Mouse (Mus musculus) activated CD4-positive, CD25-positive, alpha-beta regulatory T cell (primary cell): ENCODE results near the gene Zfp764. TPM values are rescaled to one million over a fixed set of nuclear protein-coding genes. Genes with fewer than 3 reads are reported as not detected.

ENCODE experiments used
- polyA plus RNA-seq, 2 experiments: library from polyadenylated mRNA; unstranded; fragments of 100-300 nt; shearing (Covaris generic); gene quantifications; one replicate each; pipeline ENCODE4 v1.2.1; 2017

Zfp764 gene
- polyA plus RNA-seq, result 10 to 100 TPM in 1 of 2 experiments, 1 to 10 TPM in 1; 8.4 to 11.7 TPM

DNA sequence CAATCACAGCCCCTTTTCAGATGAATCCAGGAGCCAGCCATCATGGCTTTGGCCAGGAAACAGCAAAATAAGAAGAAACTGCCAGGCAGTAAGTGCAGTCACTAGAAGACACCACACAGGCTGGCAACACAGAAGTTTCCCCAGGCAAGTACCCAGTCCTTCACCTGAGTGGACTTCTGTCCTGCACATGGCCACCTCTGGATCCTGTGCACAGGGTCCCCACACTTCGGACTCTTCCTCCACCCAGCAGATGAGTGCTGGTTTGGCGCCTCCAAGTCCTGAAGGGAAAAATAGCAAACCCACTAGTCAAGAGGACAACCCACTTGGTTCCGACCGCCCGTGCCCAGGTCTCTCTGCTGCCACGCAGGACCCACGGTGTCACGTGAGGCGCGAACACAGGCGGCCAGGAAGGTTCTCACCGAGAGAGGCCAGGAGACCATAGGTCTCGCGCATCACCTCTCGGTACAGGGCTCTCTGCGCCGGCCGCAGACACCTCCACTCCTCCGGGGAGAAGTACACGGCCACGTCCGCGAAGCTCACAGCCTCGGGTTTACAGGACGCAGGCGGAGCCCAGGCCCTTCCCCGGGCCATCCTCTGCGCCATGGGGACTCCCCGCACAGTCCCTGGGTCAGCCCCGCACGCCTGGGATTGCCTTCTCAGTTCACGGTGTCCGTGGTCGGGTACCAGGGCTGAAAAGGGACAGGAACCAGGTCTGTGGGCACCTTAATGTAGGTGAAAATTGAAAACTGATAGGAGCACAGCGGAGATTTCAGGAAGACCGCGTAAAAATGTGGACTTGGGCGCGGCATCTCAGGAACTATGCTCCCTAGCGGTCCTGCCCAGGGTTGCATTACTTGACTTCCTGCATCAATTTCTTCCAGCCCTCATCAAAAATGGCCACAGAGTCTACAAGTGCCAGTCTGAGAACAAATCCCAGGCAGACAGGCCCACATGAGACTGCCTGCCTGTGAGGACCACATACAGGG lies at the start of gene Zfp764:
TSS of gene Zfp764 (minus strand) at position 821 of the 986 bp plus-strand sequence.

DNA sequence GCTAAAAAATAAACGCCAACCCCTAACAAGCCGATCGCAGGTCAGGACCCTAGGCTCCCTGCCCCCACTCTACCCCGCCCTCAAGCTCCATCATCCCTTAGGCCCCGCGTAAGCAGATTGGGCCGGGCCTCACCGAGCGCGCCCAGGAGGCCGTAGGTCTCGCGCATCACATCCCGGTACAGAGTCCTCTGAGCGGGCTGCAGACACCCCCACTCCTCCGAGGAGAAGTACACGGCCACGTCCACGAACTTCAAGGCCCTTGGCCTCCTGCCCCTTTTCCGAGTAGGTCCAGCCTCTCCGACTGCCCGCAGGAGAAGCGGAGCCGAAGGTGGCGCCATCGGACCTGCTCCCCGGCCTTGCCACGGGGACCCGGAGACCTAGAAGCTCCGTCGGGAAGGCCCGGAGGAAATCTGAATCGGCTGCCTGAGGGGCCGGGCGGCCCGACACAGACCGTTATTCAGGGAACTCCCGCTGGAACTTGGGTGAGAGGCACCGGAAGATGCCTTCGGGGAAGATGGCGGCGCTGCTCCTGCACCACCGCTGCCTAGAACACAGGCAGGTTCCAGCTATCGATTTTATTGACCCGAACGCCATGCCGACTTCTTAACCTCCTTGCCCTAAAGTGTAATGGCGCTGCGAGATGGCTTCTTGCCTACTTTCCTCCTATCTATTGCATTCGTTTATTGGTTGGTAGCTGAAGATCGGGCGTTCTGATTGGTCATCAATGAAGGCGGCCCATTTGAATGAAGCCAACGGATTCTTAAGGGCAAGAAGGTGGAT lies 42.1 kb upstream of the Zfp764 start, which contains the start of gene Zfp689:
TSS of gene Zfp689 (minus strand) at position 638 of the 780 bp plus-strand sequence.

DNA sequence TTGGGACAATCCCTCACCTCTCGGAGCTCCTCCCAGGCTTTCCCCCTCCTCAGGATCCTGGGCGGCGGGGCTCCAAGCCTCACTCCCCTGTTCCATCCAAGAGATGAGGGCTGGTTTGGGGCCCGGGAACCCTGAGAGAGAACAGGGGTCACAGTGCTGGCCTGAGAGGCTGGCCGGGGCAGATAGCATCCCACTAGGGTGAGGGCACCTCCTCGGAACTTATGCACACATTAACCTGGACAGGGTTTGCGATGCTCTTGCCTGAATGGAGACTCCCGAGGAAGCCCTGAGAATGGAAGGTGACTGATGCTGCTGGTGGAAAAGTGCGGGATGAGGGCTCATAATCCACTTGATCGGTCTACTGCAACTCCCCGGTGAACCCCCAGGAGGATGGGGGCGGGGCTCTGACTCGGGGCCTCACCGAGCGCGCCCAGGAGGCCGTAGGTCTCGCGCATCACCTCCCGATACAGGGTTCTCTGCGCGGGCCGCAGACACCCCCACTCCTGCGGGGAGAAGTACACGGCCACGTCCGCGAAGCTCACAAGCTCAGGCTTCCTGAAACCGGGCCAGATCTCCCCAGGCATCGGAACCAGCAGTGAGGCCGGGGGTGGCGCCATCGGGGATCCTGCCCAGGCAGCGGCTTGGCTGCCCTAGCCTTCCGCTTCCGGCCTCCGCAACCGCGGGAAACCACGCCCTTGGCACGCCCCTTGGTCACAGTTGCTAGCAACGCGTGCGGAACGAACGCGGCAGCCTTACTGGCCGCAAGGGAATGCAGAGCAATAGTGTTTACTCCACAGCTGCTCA lies 15.0 kb upstream of the Zfp764 start, which contains the start of gene Zfp688:
TSS of gene Zfp688 (minus strand) at position 681 of the 804 bp plus-strand sequence.

DNA sequence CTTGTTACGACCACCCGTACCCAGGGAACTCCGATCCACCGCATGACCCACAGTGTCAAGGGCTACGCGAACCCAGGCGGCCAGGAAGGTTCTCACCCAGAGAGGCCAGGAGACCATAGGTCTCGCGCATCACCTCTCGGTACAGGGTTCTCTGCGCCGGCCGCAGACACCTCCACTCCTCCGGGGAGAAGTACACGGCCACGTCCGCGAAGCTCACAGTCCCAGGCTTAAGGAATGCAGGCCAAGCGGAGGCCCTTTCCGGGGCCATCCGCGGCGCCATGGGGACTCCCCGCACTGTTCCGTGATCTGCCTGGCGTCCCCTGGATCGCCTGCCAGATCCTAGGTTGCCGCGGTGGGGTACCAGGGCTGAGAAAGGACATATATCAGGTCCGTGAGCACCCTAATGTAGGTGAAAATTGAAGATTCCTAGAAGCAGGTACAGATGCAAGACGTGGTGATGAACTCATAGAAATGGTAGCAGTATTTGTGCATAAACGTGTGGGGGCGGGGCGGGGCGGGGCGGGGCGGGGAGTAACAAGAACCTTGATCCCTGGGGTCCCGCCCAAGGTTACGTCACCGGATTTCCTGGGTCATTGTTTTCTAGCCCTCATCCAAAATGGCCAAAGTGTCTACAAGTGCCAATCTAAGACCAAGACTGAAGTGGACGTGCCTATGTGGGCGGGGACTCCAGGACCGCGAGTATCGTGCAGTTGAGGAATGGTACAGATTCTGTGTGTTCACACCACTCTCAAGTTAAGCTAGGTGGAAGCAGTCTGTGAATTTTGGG lies 13.3 kb downstream of the Zfp764 start, which contains the start of gene E430018J23Rik:
TSS of gene E430018J23Rik (minus strand) at position 473 of the 787 bp plus-strand sequence.

DNA sequence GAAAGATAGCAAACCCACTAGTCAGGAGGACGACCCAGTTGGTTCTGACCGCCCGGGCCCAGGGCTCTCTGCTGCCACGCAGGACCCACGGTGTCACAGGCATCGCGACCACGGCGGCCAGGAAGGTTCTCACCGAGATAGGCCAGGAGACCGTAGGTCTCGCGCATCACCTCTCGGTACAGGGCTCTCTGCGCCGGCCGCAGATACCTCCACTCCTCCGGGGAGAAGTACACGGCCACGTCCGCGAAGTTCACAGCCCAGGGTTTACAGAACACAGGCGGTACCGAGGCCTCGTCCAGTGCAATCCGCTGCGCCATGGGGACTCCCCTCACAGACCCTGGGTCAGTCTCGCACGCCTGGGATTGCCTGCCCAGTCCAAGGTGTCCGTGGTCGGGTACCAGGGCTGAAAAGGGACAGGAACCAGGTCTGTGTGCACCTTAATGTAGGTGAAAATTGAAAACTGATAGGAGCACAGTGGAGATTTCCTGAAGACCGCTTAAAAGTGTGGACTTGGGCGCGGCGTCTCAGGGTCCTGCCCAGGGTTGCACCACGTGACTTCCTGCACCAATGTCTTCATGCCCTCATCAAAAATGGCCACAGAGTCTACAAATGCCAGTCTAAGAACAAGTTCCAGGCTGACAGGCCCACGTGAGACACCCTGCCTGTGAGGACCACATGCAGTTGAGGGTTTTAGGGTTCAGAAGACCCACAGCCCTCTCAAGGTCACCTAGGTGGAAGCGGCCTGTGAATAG lies 19.8 kb downstream of the Zfp764 start, which contains the start of gene 9130019O22Rik:
TSS of gene 9130019O22Rik (minus strand) at position 526 of the 752 bp plus-strand sequence.

DNA sequence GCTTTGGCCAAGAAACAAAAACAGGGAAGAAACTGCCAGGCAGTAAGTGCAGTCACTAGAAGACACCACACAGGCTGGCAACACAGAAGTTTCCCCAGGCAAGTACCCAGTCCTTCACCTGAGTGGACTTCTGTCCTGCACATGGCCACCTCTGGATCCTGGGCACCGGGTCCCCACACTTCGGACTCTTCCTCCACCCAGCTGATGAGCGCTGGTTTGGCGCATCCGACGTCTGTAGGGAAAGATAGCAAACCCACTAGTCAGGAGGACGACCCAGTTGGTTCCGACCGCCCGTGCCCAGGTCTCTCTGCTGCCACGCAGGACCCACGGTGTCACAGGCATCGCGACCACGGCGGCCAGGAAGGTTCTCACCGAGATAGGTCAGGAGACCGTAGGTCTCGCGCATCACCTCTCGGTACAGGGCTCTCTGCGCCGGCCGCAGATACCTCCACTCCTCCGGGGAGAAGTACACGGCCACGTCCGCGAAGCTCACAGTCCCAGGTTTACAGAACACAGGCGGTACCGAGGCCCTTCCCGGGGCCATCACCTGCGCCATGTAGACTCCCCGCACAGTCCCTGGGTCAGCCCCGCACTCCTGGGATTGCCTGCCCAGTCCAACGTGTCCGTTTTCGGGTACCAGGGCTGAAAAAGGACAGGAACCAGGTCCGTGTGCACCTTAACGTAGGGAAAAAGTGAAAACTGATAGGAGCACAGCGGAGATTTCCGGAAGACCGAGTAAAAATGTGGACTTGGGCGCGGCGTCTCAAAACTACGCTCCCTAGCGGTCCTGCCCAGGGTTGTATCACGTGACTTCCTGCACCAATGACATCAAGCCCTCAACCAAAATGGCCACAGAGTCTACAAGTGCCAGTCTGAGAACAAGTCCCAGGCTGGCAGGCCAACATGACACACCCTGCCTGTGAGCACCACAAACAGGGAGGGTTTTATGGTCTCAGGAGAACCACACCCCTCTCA lies 31.1 kb downstream of the Zfp764 start, which contains the start of gene Zfp747:
TSS of gene Zfp747 (minus strand) at position 780 of the 975 bp plus-strand sequence.

Other genes with a start within 250 kb of the Zfp764 start
- 10 to 100 TPM; 61.9 to 72.7 TPM for gene Cd2bp2, start 210.8 kb downstream of the Zfp764 start, polyA plus RNA-seq
- gene Tbc1d10b, start 198.4 kb downstream of the Zfp764 start, polyA plus RNA-seq, result 10 to 100 TPM; 54.9 to 75.1 TPM
- gene Mylpf, start 197.9 kb downstream of the Zfp764 start, polyA plus RNA-seq, result 10 to 100 TPM; 16.3 to 22.5 TPM
- gene Zfp553, start 173.8 kb downstream of the Zfp764 start, polyA plus RNA-seq, result 10 to 100 TPM; 15.9 to 22.5 TPM
- gene Sept1, start 173.7 kb downstream of the Zfp764 start, polyA plus RNA-seq, result 100 to 1,000 TPM; 561 to 593 TPM
- 10 to 100 TPM; 14.3 to 16.7 TPM for gene Zfp771, start 162.5 kb downstream of the Zfp764 start, polyA plus RNA-seq
- 10 to 100 TPM; 50.9 to 60.3 TPM for gene Dctpp1, start 146.1 kb downstream of the Zfp764 start, polyA plus RNA-seq
- 10 to 100 TPM; 39.0 to 51.9 TPM for gene Sephs2, start 132.8 kb downstream of the Zfp764 start, polyA plus RNA-seq
- gene Itgal, start 110.6 kb downstream of the Zfp764 start, polyA plus RNA-seq, result 100 to 1,000 TPM; 211 to 250 TPM
- under 1 TPM in 1 of 2 experiments, not detected in 1; 0.76 TPM for gene Zfp768, start 61.2 kb downstream of the Zfp764 start, polyA plus RNA-seq
- gene Zfp747, start 30.8 kb downstream of the Zfp764 start, polyA plus RNA-seq, result 10 to 100 TPM; 16.2 to 23.4 TPM
- gene 9130019O22Rik, start 19.7 kb downstream of the Zfp764 start, polyA plus RNA-seq, result 1 to 10 TPM; 6.8 to 7.3 TPM
- gene E430018J23Rik, start 13.2 kb downstream of the Zfp764 start, polyA plus RNA-seq, result 1 to 10 TPM; 7.3 to 7.4 TPM
- 10 to 100 TPM; 32.1 to 53.1 TPM for gene Zfp688, start 15.2 kb upstream of the Zfp764 start, polyA plus RNA-seq
- gene Zfp689, start 42.3 kb upstream of the Zfp764 start, polyA plus RNA-seq, result 1 to 10 TPM; 6.9 to 7.4 TPM
- 100 to 1,000 TPM; 113 to 128 TPM for gene Prr14, start 52.8 kb upstream of the Zfp764 start, polyA plus RNA-seq
- gene Fbrs, start 72.4 kb upstream of the Zfp764 start, polyA plus RNA-seq, result 10 to 100 TPM; 19.8 to 25.7 TPM
- gene Srcap, start 105.2 kb upstream of the Zfp764 start, polyA plus RNA-seq, result 10 to 100 TPM; 50.5 to 51.8 TPM
- 1 to 10 TPM; 5.9 to 7.6 TPM for gene Gm42715, start 112.8 kb upstream of the Zfp764 start, polyA plus RNA-seq
- 10 to 100 TPM; 12.1 to 19.3 TPM for gene Tmem265, start 154.6 kb upstream of the Zfp764 start, polyA plus RNA-seq
- gene Phkg2, start 166.5 kb upstream of the Zfp764 start, polyA plus RNA-seq, result 100 to 1,000 TPM; 109 to 114 TPM
- 1 to 10 TPM in 1 of 2 experiments, under 1 TPM in 1; 0.23 to 1.2 TPM for gene Ccdc189, start 181.8 kb upstream of the Zfp764 start, polyA plus RNA-seq
- 100 to 1,000 TPM in 1 of 2 experiments, 10 to 100 TPM in 1; 62.0 to 103 TPM for gene Rnf40, start 181.9 kb upstream of the Zfp764 start, polyA plus RNA-seq
- gene Zfp629, start 209.0 kb upstream of the Zfp764 start, polyA plus RNA-seq, result under 1 TPM; 0.49 to 0.92 TPM